Mouse (Mus musculus): ENCODE results near the gene Prkce. TPM values are rescaled to one million over a fixed set of nuclear protein-coding genes. Genes with fewer than 3 reads are reported as not detected.

Gene Prkce
- polyA plus RNA-seq, 1 experiment from 2014 or later, result 1.9 TPM

GRCm38 (mm10) chr17:86156999-86157398, 10.6 kb upstream of the Prkce start:
- H3K4me2 ChIP-seq, result no peak overlapping the region
- H3K4me3 ChIP-seq, result no peak overlapping the region
- 76% methylated on average over 6 of the region's 6 CpGs for WGBS (ENCODE audit: insufficient replicate concordance)
- H3K9me3 ChIP-seq (replicated peaks), result peaks cover 5% of the 10 kb centered on the region; the same call in 1 of the 2 replicates
- H3K36me3 ChIP-seq, result no peaks in the 10 kb centered on the region
- ATAC-seq, result no peak
- no peaks in the 10 kb centered on the region; the same call in 1 of the 2 replicates for H3K27me3 ChIP-seq (replicated peaks)
- H3K9ac ChIP-seq, result no peak overlapping the region
- 0 out of 2 replicates have a peak, but pooled peaks cover 4% of the 10 kb centered on the region for H3K4me1 ChIP-seq
- H3K27ac ChIP-seq, result no peak overlapping the region

DNA sequence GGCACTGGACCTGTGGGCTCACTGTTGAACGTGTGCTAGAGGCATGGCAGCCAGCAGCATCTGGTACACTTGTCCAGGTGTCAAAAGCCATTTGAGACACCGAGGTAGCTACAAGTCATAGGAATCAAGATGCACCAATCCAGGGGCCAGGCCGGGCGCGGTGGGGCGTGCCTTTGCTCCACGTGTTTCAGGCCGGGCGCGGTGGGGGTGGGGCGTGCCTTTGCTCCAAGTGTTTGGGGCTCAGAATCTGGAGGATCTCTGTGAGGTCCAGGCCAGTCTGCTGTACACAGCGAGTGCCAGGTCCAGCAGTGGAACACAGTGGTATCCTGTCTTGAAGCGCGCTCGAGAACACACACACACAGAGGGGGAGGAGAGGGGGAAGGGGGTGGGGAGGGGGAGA, 4.9 kb upstream of the Prkce start:
- no peaks in the 10 kb centered on the region for H3K9me3 ChIP-seq (replicated peaks)
- H3K36me3 ChIP-seq, result no peaks in the 10 kb centered on the region
- H3K27ac ChIP-seq, result no peak overlapping the region
- 65% methylated on average over 15 of the region's 15 CpGs for WGBS (ENCODE audit: insufficient replicate concordance)
- no peak overlapping the region for H3K9ac ChIP-seq
- no peak for ATAC-seq
- H3K4me3 ChIP-seq, result no peak overlapping the region
- H3K4me1 ChIP-seq, result peaks cover 30% of the 10 kb centered on the region
- H3K27me3 ChIP-seq (replicated peaks), result peaks cover 8% of the 10 kb centered on the region
- H3K4me2 ChIP-seq, result no peak overlapping the region

DNA sequence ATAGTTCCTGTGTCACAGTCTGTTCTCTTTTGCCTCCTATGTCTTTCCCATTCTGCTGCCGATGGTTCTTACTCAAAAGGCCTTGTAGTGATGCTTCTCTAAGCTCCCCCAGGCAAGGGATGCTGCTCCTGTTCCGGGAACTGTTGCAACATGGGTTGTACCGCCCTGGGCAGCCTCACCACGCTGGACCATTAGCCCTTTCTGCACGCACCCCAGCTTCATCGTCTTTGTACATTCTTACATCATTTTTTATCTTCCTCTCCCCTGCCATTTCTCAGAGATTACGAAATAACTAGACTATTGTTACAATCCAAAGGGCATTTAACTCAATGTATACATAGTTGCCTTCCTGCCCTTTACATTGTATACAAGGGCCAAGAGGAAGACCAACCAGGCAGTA, 3.2 kb upstream of the Prkce start:
- 65% methylated on average over 7 of the region's 7 CpGs for WGBS (ENCODE audit: insufficient replicate concordance)
- no peaks in the 10 kb centered on the region for H3K36me3 ChIP-seq
- peaks cover 26% of the 10 kb centered on the region for H3K27me3 ChIP-seq (replicated peaks)
- no peak overlapping the region for H3K4me3 ChIP-seq
- peaks cover 47% of the 10 kb centered on the region for H3K4me1 ChIP-seq
- H3K9me3 ChIP-seq (replicated peaks), result no peaks in the 10 kb centered on the region
- no peak for ATAC-seq
- no peak overlapping the region for H3K9ac ChIP-seq
- H3K27ac ChIP-seq, result no peak overlapping the region
- no peak overlapping the region for H3K4me2 ChIP-seq

DNA sequence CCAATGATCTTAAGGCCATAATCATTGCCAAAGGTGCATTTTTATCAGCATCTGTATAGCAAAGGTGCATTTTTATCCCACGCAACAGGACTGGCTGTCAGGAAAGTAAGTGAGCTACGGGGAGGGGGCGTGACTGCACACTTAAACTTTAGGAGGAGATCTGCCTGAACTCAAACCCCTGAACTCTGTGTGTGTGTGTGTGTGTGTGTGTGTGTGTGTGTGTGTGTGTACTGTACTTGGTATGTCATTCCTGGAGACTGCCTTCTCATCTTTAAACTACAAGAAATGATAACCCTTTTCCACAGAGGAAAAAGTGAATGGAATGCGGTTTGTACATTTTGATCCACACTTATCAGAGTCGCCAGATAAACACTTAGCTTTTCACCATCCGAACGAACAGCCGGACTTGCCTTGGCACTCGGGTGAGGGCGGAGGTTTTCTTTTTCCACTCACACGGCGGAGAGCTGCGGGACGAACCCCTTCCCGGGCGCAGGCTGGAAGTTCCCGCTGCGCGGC, 1.5 kb upstream of the Prkce start:
- Histone ChIP-seq H3K4me1 (peaks cover 62% of the 10 kb centered on the region), H3K4me2 (peak overlapping the region; percentile 97), H3K27me3 (replicated peaks) (peaks cover 42% of the 10 kb centered on the region), H3K4me3 (peak overlapping the region; percentile 69), H3K9ac (peak overlapping the region; percentile 84), H3K9me3 (replicated peaks) (no peaks in the 10 kb centered on the region), H3K36me3 (no peaks in the 10 kb centered on the region), H3K27ac (peak overlapping the region; percentile 85)
- 7% methylated on average over 19 of the region's 19 CpGs for WGBS (ENCODE audit: insufficient replicate concordance)
- ATAC-seq, result no peak

- WGBS (ENCODE audit: insufficient replicate concordance), result under 1% methylated on average over 46 of the region's 46 CpGs
- no peaks in the 10 kb centered on the region for H3K9me3 ChIP-seq (replicated peaks)
- peak overlapping the region; percentile 85 for H3K27ac ChIP-seq
- ATAC-seq, result peak; percentile 71
- peak overlapping the region; percentile 97 for H3K4me2 ChIP-seq
- no peaks in the 10 kb centered on the region for H3K36me3 ChIP-seq
- peaks cover 47% of the 10 kb centered on the region for H3K27me3 ChIP-seq (replicated peaks)
- peak overlapping the region; percentile 84 for H3K9ac ChIP-seq
- H3K4me3 ChIP-seq, result peak overlapping the region; percentile 69
- H3K4me1 ChIP-seq, result peaks cover 59% of the 10 kb centered on the region
Observed at GRCm38 (mm10) chr17:86166567-86167319, 842 bp upstream of the Prkce start.

DNA sequence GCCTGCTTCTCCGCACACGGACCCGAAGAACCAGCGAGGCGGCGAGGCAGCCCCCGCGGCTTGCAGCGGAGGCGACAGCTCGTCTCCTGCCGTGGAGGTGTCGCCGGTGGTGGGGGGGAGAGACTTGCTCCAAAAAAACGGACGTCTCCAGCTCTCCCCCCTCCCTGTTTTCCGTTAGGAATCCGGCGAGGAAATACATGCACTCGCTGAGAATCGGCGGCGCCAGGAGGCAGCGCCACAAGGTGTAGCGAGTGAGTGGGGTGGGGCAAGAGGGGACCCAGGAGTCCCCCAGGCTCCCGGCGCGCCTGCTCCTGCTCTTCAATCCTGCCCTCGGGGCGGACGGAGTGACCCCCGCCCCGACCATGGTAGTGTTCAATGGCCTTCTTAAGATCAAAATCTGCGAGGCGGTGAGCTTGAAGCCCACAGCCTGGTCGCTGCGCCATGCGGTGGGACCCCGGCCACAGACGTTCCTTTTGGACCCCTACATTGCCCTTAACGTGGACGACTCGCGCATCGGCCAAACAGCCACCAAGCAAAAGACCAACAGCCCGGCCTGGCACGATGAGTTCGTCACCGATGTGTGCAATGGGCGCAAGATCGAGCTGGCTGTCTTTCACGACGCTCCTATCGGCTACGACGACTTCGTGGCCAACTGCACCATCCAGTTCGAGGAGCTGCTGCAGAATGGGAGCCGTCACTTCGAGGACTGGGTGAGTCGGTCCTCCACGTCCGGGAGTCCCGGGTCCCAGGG, 821 bp downstream of the Prkce start:
- H3K4me2 ChIP-seq, result peak overlapping the region; percentile 97
- peaks cover 51% of the 10 kb centered on the region for H3K27me3 ChIP-seq (replicated peaks)
- H3K9ac ChIP-seq, result peak overlapping the region; percentile 84
- H3K27ac ChIP-seq, result no peak overlapping the region
- H3K4me1 ChIP-seq, result peaks cover 51% of the 10 kb centered on the region
- peak overlapping the region; percentile 69 for H3K4me3 ChIP-seq
- no peaks in the 10 kb centered on the region for H3K36me3 ChIP-seq
- 1% methylated on average over 64 of the region's 64 CpGs for WGBS (ENCODE audit: insufficient replicate concordance)
- no peaks in the 10 kb centered on the region for H3K9me3 ChIP-seq (replicated peaks)
- ATAC-seq, result no peak

DNA sequence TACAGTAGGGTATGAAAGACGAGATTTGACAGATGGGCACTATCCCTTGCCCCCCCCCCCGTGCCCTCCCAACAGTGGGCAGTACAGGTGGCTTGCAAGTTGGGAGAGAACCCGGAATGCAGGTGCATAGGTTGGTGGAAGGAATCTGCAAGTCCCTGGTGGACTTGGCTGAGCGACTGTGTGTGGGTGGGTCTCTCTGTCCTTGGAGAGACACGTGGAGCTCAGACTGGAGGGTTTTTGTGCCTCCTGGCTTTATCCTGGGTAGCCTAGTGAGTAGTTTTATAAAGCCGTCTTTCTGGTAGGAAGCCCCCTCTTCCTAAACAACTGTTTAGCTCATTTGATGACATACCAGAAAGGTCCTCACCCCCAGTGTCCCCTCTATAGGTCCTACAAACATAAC, 1.5 kb downstream of the Prkce start:
- WGBS (ENCODE audit: insufficient replicate concordance), result 37% methylated on average over 6 of the region's 6 CpGs

DNA sequence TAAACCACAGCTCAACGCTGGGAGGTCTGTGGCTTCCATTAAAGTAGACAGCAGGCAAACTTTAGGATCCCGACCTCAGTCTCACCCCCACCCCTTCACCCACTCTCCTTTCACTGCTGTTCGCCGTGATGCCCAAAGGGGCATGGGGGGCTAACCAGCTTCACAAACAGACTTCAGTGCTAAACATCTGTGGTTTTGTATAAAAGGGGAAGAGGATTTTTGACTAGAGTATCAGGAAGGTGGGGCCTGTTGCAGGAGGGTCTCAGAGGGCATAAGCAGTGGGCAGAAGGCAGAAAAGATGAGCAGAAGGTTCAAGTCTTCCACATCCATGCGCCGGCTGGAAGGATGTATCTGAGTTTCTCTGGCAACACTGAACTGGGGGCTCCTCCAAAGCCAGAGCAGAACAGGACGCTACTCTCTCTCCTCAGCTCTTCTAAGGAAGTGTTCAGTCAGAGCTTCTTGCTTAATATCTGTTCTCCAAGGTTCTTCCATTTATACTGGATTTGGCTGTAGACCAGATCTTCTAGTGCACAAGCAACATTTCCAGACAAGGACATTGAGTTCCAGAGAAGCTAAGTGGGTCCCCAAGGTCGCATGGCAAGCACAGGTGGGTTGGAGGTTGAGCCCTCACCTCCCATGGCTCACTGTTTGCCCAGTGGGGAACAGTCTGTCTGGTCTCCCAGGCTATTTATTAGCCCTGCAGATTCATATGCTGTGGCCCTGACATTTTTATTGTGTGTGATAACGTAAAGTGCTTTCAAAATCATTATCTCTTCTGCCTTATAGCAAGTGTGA, 2.8 kb downstream of the Prkce start:
- no peak for ATAC-seq
- no peaks in the 10 kb centered on the region for H3K36me3 ChIP-seq
- 42% methylated on average over 9 of the region's 9 CpGs for WGBS (ENCODE audit: insufficient replicate concordance)
- H3K4me1 ChIP-seq, result peaks cover 47% of the 10 kb centered on the region
- H3K9me3 ChIP-seq (replicated peaks), result no peaks in the 10 kb centered on the region
- H3K4me2 ChIP-seq, result peak overlapping the region; percentile 97
- peaks cover 48% of the 10 kb centered on the region for H3K27me3 ChIP-seq (replicated peaks)
- H3K9ac ChIP-seq, result no peak overlapping the region
- H3K27ac ChIP-seq, result no peak overlapping the region
- no peak overlapping the region for H3K4me3 ChIP-seq

More for the DNA sequence above, 1.5 kb downstream of the Prkce start:
- Histone ChIP-seq H3K4me1 (peaks cover 51% of the 10 kb centered on the region), H3K9me3 (replicated peaks) (no peaks in the 10 kb centered on the region), H3K27ac (no peak overlapping the region), H3K27me3 (replicated peaks) (peaks cover 48% of the 10 kb centered on the region), H3K4me2 (peak overlapping the region; percentile 97), H3K36me3 (no peaks in the 10 kb centered on the region), H3K9ac (no peak overlapping the region), H3K4me3 (peak overlapping the region; percentile 69)
- ATAC-seq, result no peak

- Histone ChIP-seq H3K9ac (no peak overlapping the region), H3K4me2 (no peak overlapping the region), H3K9me3 (replicated peaks) (no peaks in the 10 kb centered on the region), H3K36me3 (no peaks in the 10 kb centered on the region), H3K4me1 (peaks cover 24% of the 10 kb centered on the region), H3K27me3 (replicated peaks) (peaks cover 15% of the 10 kb centered on the region), H3K27ac (no peak overlapping the region), H3K4me3 (no peak overlapping the region)
- no peak for ATAC-seq
- 55% methylated on average over 9 of the region's 9 CpGs for WGBS (ENCODE audit: insufficient replicate concordance)
Observed at GRCm38 (mm10) chr17:86175516-86175915, 7.9 kb downstream of the Prkce start.

- ATAC-seq, result no peak
- H3K36me3 ChIP-seq, result no peaks in the 10 kb centered on the region
Observed at GRCm38 (mm10) chr17:86176722-86177121, 9.1 kb downstream of the Prkce start.

GRCm38 (mm10) chr17:86183788-86184187, 16.2 kb downstream of the Prkce start:
- ATAC-seq, result no peak

More at GRCm38 (mm10) chr17:86176722-86177121, 9.1 kb downstream of the Prkce start:
- H3K4me1 ChIP-seq, result peaks cover 18% of the 10 kb centered on the region
- no peaks in the 10 kb centered on the region for H3K9me3 ChIP-seq (replicated peaks)
- H3K27me3 ChIP-seq (replicated peaks), result 0 out of 2 replicates have a peak, but pooled peaks cover 5% of the 10 kb centered on the region
- 43% methylated on average over 7 of the region's 7 CpGs for WGBS (ENCODE audit: insufficient replicate concordance)
- H3K27ac ChIP-seq, result no peak overlapping the region
- H3K4me3 ChIP-seq, result no peak overlapping the region
- no peak overlapping the region for H3K4me2 ChIP-seq
- H3K9ac ChIP-seq, result no peak overlapping the region

More at GRCm38 (mm10) chr17:86183788-86184187, 16.2 kb downstream of the Prkce start:
- Histone ChIP-seq H3K27me3 (replicated peaks) (no peaks in the 10 kb centered on the region), H3K4me2 (no peak overlapping the region), H3K27ac (no peak overlapping the region), H3K4me1 (peaks cover 43% of the 10 kb centered on the region), H3K4me3 (no peak overlapping the region), H3K9ac (no peak overlapping the region), H3K36me3 (no peaks in the 10 kb centered on the region), H3K9me3 (replicated peaks) (no peaks in the 10 kb centered on the region)
- 11% methylated on average over 2 of the region's 2 CpGs for WGBS (ENCODE audit: insufficient replicate concordance)

Measured in liver, embryonic 12.5 days (tissue).